Mouse (Mus musculus): ENCODE measurements around the gene Creb3l2. TPM values are rescaled to one million over a fixed set of nuclear protein-coding genes. Genes with fewer than 3 reads are reported as not detected.
A peak's percentile ranks its signal among the peaks of the same experiment; 100 is the strongest.

Gene Creb3l2
- total RNA-seq, 2 experiments from 2014 or later: 10.9 to 14.1 TPM

GRCm38 (mm10) chr6:37325076-37325475 is 116.9 kb downstream of the Creb3l2 start:
- Histone ChIP-seq H3K27ac (no peak overlapping the region), H3K4me3 (no peak overlapping the region)
- no peak for TF ChIP-seq CTCF (IDR thresholded peaks at IDR 0.05)
- DNase-seq: no peak
- intact Hi-C loops (cut with DNase I): no loop called here

GRCm38 (mm10) chr6:37322641-37323040 is 119.3 kb downstream of the Creb3l2 start:
- Histone ChIP-seq H3K27ac (no peak overlapping the region), H3K4me3 (no peak overlapping the region)
- no peak for DNase-seq
- no peak for TF ChIP-seq CTCF (IDR thresholded peaks at IDR 0.05)
- intact Hi-C loops (cut with DNase I): no loop called here

GRCm38 (mm10) chr6:37322088-37322487 is 119.9 kb downstream of the Creb3l2 start:
- no peak overlapping the region for H3K4me3 ChIP-seq
- H3K27ac ChIP-seq: no peak overlapping the region
- intact Hi-C loops (cut with DNase I): no loop called here
- no peak for TF ChIP-seq CTCF (IDR thresholded peaks at IDR 0.05)
- no peak for DNase-seq

- Histone ChIP-seq H3K4me3 (no peak overlapping the region), H3K27ac (no peak overlapping the region)
- intact Hi-C loops (cut with DNase I): no loop called here
- DNase-seq: no peak
- TF ChIP-seq CTCF (IDR thresholded peaks at IDR 0.05): no peak
These were observed 124.0 kb downstream of the Creb3l2 start for GRCm38 (mm10) chr6:37317904-37318303.

GRCm38 (mm10) chr6:37315440-37315839 is 126.5 kb downstream of the Creb3l2 start:
- no peak for TF ChIP-seq CTCF (IDR thresholded peaks at IDR 0.05)
- Histone ChIP-seq H3K4me3 (no peak overlapping the region), H3K27ac (no peak overlapping the region)
- intact Hi-C loops (cut with DNase I): no loop called here
- no peak for DNase-seq

- Histone ChIP-seq H3K27ac (no peak overlapping the region), H3K4me3 (no peak overlapping the region)
- TF ChIP-seq CTCF (IDR thresholded peaks at IDR 0.05): no peak
- DNase-seq: peak; percentile 33
- intact Hi-C loops (cut with DNase I): no loop called here
These were observed 131.3 kb downstream of the Creb3l2 start for GRCm38 (mm10) chr6:37310601-37311000.

GRCm38 (mm10) chr6:37306616-37307015 is 135.3 kb downstream of the Creb3l2 start:
- Histone ChIP-seq H3K4me3 (no peak overlapping the region), H3K27ac (no peak overlapping the region)
- DNase-seq: no peak
- TF ChIP-seq CTCF (IDR thresholded peaks at IDR 0.05): no peak
- intact Hi-C loops (cut with DNase I): no loop called here

- H3K4me3 ChIP-seq: no peak overlapping the region
- DNase-seq: no peak
- intact Hi-C loops (cut with DNase I): no loop called here
- TF ChIP-seq CTCF (IDR thresholded peaks at IDR 0.05): no peak
- no peak overlapping the region for H3K27ac ChIP-seq
These were observed 141.5 kb downstream of the Creb3l2 start for GRCm38 (mm10) chr6:37300492-37300891.

- peak; percentile 30 for DNase-seq
- intact Hi-C loops (cut with DNase I): no loop called here
- Histone ChIP-seq H3K27ac (no peak within 1 kb of the TSS), H3K4me3 (peak within 1 kb of the TSS; percentile 71)
- no peak for TF ChIP-seq CTCF (IDR thresholded peaks at IDR 0.05)
These were observed 142.2 kb downstream of the Creb3l2 start, which contains the start of gene Dgki for GRCm38 (mm10) chr6:37299562-37300390. Dgki (minus strand) TSS chr6:37300184.

GRCm38 (mm10) chr6:37298982-37299381 is 143.0 kb downstream of the Creb3l2 start:
- Histone ChIP-seq H3K4me3 (no peak overlapping the region), H3K27ac (no peak overlapping the region)
- intact Hi-C loops (cut with DNase I): no loop called here
- no peak for DNase-seq
- no peak for TF ChIP-seq CTCF (IDR thresholded peaks at IDR 0.05)

- Histone ChIP-seq H3K27ac (no peak overlapping the region), H3K4me3 (no peak overlapping the region)
- intact Hi-C loops (cut with DNase I): no loop called here
- no peak for TF ChIP-seq CTCF (IDR thresholded peaks at IDR 0.05)
- no peak for DNase-seq
These were observed 144.0 kb downstream of the Creb3l2 start for GRCm38 (mm10) chr6:37297744-37298482.

GRCm38 (mm10) chr6:37292068-37292467 is 149.9 kb downstream of the Creb3l2 start:
- DNase-seq: no peak
- H3K4me3 ChIP-seq: no peak overlapping the region
- intact Hi-C loops (cut with DNase I): no loop called here

GRCm38 (mm10) chr6:37291171-37291570 is 150.8 kb downstream of the Creb3l2 start:
- intact Hi-C loops (cut with DNase I): no loop called here

More at GRCm38 (mm10) chr6:37292068-37292467, 149.9 kb downstream of the Creb3l2 start:
- no peak overlapping the region for H3K27ac ChIP-seq
- no peak for TF ChIP-seq CTCF (IDR thresholded peaks at IDR 0.05)

More at GRCm38 (mm10) chr6:37291171-37291570, 150.8 kb downstream of the Creb3l2 start:
- no peak for TF ChIP-seq CTCF (IDR thresholded peaks at IDR 0.05)
- DNase-seq: no peak
- H3K4me3 ChIP-seq: no peak overlapping the region
- no peak overlapping the region for H3K27ac ChIP-seq

Data from gastrocnemius, adult 2 months (tissue).